Mouse (Mus musculus) heart, adult 2 months (tissue): ENCODE results near the gene Wwox. TPM values are rescaled to one million over a fixed set of nuclear protein-coding genes. Genes with fewer than 3 reads are reported as not detected.
A peak's percentile ranks its signal among the peaks of the same experiment; 100 is the strongest.

Experiments used
- DNase-seq, 2 experiments: peaks; one replicate each; pipeline ENCODE4 v3.0.0; 2021
- H3K27ac ChIP-seq: fragments of 200-600 bp; 2 replicates; pipeline ENCODE4 v1.8.1; 2022
- H3K27me3 ChIP-seq: fragments of 200-500 bp; 2 replicates; pipeline ENCODE4 v1.6.1; 2012; ENCODE audit warnings: mild to moderate bottlenecking, low read length, inconsistent platforms, mixed read lengths; ENCODE audit not compliant: control insufficient read depth, insufficient read depth
- H3K36me3 ChIP-seq: fragments of 200-500 bp; 2 replicates; pipeline ENCODE4 v1.6.1; 2012; ENCODE audit warnings: low read length, inconsistent platforms; ENCODE audit not compliant: control insufficient read depth, insufficient read depth
- H3K4me1 ChIP-seq: fragments of 200-500 bp; 2 replicates; pipeline ENCODE4 v1.6.1; 2011; ENCODE audit warnings: low read length; ENCODE audit not compliant: control insufficient read depth, insufficient read depth
- H3K4me3 ChIP-seq: fragments of 200-600 bp; 2 replicates; pipeline ENCODE4 v1.8.1; 2022
- H3K79me2 ChIP-seq: fragments of 200-500 bp; replicated peaks from 2 replicates; pipeline ENCODE4 v1.6.1; 2012; ENCODE audit warnings: mild to moderate bottlenecking, inconsistent platforms, low read length, moderate library complexity, mixed read lengths; ENCODE audit not compliant: control insufficient read depth, insufficient read depth
- H3K9ac ChIP-seq: fragments of 200-500 bp; 2 replicates; pipeline ENCODE4 v1.6.1; 2012; ENCODE audit warnings: low read depth, mild to moderate bottlenecking, control low read depth, inconsistent platforms, low read length, mixed read lengths
- CTCF ChIP-seq: fragments of 200-600 bp; IDR thresholded peaks from 2 replicates; pipeline ENCODE4 v1.8.1; 2022; ENCODE audit warnings: antibody characterized with exemption, mild to moderate bottlenecking, moderate library complexity
- EP300 ChIP-seq: fragments of 200-500 bp; IDR thresholded peaks from 2 replicates; pipeline ENCODE4 v1.6.1; 2011; ENCODE audit warnings: low read depth, low read length, control low read depth; ENCODE audit not compliant: insufficient read depth
- POLR2A ChIP-seq: fragments of 200-500 bp; IDR thresholded peaks from 2 replicates; pipeline ENCODE4 v1.6.1; 2011; ENCODE audit warnings: mild to moderate bottlenecking, low read depth, low read length, control low read depth; ENCODE audit not compliant: insufficient read depth
- WGBS: fragments of 180-500 bp; shearing (Covaris S2); methylation state at CpG from one replicate; pipeline ENCODE4 v1.1.7; 2018; 5-methylcytosine and 5-hydroxymethylcytosine counted together
- intact Hi-C: fragments of 180-260 bp; cut with DNase I; formaldehyde crosslinking; loops from one replicate; pipeline ENCODE4 v1.15.1; 2025
- polyA plus RNA-seq: library from polyadenylated mRNA; depleted of rRNA; stranded (reverse); fragments of >200 nt; gene quantifications from 2 replicates; pipeline ENCODE4 v1.2.3, GENCODE M21; 2012
- total RNA-seq, 2 experiments: library from RNA; stranded (reverse); gene quantifications; 2 replicates each; pipeline ENCODE4 v1.2.3; 2021

The Wwox gene
- total and polyA plus RNA-seq, 3 experiments: 3.3 to 4.6 (median 4.6) TPM

GRCm38 (mm10) chr8:115214870-115215269 is 775.4 kb downstream of the Wwox start:
- intact Hi-C loops: no loop called here
- no peaks in the 10 kb centered on the region for H3K79me2 ChIP-seq

GRCm38 (mm10) chr8:115216801-115217200 is 777.3 kb downstream of the Wwox start:
- Histone ChIP-seq H3K27ac (no peak overlapping the region), H3K27me3 (no peaks in the 10 kb centered on the region), H3K79me2 (no peaks in the 10 kb centered on the region), H3K4me3 (no peak overlapping the region), H3K4me1 (no peaks in the 10 kb centered on the region), H3K9ac (no peak overlapping the region), H3K36me3 (no peaks in the 10 kb centered on the region)
- peak in 1 of 2 experiments; percentile 8 for DNase-seq
- no peak for TF ChIP-seq CTCF
- TF ChIP-seq EP300: no peak
- TF ChIP-seq POLR2A: no peak
- WGBS: 25% methylated on average over 3 of the region's 3 CpGs
- intact Hi-C loops: no loop called here

More at GRCm38 (mm10) chr8:115214870-115215269, 775.4 kb downstream of the Wwox start:
- TF ChIP-seq CTCF (no peak), EP300 (no peak), POLR2A (no peak)
- no peaks in the 10 kb centered on the region for H3K4me1 ChIP-seq
- H3K27me3 ChIP-seq: no peaks in the 10 kb centered on the region
- H3K36me3 ChIP-seq: no peaks in the 10 kb centered on the region
- 90% methylated on average over 17 of the region's 17 CpGs for WGBS
- H3K9ac ChIP-seq: no peak overlapping the region
- H3K4me3 ChIP-seq: no peak overlapping the region
- no peak for DNase-seq
- H3K27ac ChIP-seq: no peak overlapping the region

- DNase-seq: no peak
- Histone ChIP-seq H3K4me1 (no peaks in the 10 kb centered on the region), H3K9ac (no peak overlapping the region), H3K79me2 (no peaks in the 10 kb centered on the region), H3K36me3 (no peaks in the 10 kb centered on the region), H3K4me3 (no peak overlapping the region), H3K27ac (no peak overlapping the region), H3K27me3 (no peaks in the 10 kb centered on the region)
- intact Hi-C loops: no loop called here
- TF ChIP-seq EP300 (no peak), CTCF (no peak), POLR2A (no peak)
- WGBS: 80% methylated on average over 13 of the region's 13 CpGs
Measured at GRCm38 (mm10) chr8:115222545-115222944, 783.1 kb downstream of the Wwox start.

GRCm38 (mm10) chr8:115226781-115227583 is 787.5 kb downstream of the Wwox start:
- DNase-seq: no peak
- Histone ChIP-seq H3K4me1 (no peaks in the 10 kb centered on the region), H3K36me3 (no peaks in the 10 kb centered on the region), H3K4me3 (no peak overlapping the region), H3K27me3 (no peaks in the 10 kb centered on the region), H3K9ac (no peak overlapping the region), H3K79me2 (no peaks in the 10 kb centered on the region), H3K27ac (no peak overlapping the region)
- WGBS: 75% methylated on average over 20 of the region's 20 CpGs
- TF ChIP-seq CTCF (no peak), EP300 (no peak), POLR2A (no peak)
- intact Hi-C loops: no loop called here

- Histone ChIP-seq H3K4me3 (no peak overlapping the region), H3K27ac (no peak overlapping the region), H3K27me3 (no peaks in the 10 kb centered on the region), H3K36me3 (no peaks in the 10 kb centered on the region), H3K4me1 (no peaks in the 10 kb centered on the region; the same call in 1 of the 2 replicates), H3K9ac (no peak overlapping the region), H3K79me2 (no peaks in the 10 kb centered on the region)
- no peak for DNase-seq
- no peak for TF ChIP-seq EP300
- TF ChIP-seq CTCF: no peak
- 87% methylated on average over 11 of the region's 11 CpGs for WGBS
- intact Hi-C loops: no loop called here
Measured at GRCm38 (mm10) chr8:115228903-115229302, 789.4 kb downstream of the Wwox start.

GRCm38 (mm10) chr8:115234068-115234467 is 794.6 kb downstream of the Wwox start:
- H3K27ac ChIP-seq: no peak overlapping the region

More at GRCm38 (mm10) chr8:115234068-115234467, 794.6 kb downstream of the Wwox start:
- Histone ChIP-seq H3K4me1 (no peaks in the 10 kb centered on the region; the same call in 1 of the 2 replicates), H3K4me3 (no peak overlapping the region), H3K27me3 (no peaks in the 10 kb centered on the region), H3K9ac (no peak overlapping the region), H3K36me3 (no peaks in the 10 kb centered on the region), H3K79me2 (no peaks in the 10 kb centered on the region)
- no peak for DNase-seq
- 58% methylated on average over 6 of the region's 6 CpGs for WGBS
- intact Hi-C loops: no loop called here
- no peak for TF ChIP-seq POLR2A
- TF ChIP-seq EP300: no peak
- no peak for TF ChIP-seq CTCF
